Mouse (Mus musculus): Measurements from ENCODE around the gene Spaca3.
A peak's percentile ranks its signal among the peaks of the same experiment; 100 is the strongest.

Gene Spaca3

DNA sequence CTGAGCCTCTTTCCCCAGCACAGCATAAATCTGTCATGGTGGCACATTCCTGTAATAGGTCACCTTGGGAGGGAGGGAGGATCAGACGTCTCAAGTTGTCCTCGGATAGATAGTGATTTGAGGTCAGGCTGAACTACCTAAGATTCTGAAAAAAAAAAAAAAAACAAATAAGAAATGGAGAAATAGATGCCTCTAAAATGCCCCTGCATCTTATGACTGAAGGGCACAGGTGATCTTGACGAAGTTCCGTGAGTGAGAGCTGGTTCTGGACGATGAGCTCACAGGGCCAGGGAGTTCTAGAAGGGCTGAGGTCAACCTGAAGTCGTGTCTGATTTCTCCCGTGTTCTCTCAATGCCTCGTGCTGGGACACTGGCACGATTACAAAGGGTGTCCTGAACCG lies at the start of gene Spaca3:
Gene Spaca3 (plus strand): TSS at position 301 of the 400 bp plus-strand sequence.
- DNase-seq: no peak

- DNase-seq: no peak
These were observed 49.6 kb upstream of the Spaca3 start for GRCm38 (mm10) chr11:80808551-80809070.

- no peak for DNase-seq
These were observed 48.5 kb upstream of the Spaca3 start for GRCm38 (mm10) chr11:80809666-80809992.

GRCm38 (mm10) chr11:80809993-80810821 lies 48.0 kb upstream of the Spaca3 start, which contains the start of gene Tmem98:
TSS of gene Tmem98 (plus strand) at chr11:80810175.
- DNase-seq: peak; percentile 17

GRCm38 (mm10) chr11:80811156-80811555 lies 47.0 kb upstream of the Spaca3 start:
- DNase-seq: no peak

DNA sequence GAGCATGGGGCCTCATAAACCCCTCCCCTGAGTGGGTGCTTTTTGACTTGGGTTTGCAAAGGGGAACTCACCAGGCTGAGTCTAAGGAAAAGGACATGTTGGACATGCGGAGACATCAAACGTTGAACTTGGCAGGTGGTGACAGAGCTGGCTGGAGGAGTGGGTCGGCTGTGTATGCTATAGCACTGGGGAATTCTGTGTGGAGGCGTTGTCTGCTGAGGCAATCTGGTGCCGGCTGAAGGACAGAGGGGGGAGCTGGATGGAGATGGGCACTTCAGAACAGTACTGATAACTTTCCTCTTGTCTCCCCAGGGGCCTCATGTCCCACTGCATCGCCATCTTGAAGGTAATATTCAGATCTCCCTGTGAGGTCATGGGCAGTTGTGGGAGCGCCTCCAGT lies 42.8 kb upstream of the Spaca3 start:
- no peak for DNase-seq

DNA sequence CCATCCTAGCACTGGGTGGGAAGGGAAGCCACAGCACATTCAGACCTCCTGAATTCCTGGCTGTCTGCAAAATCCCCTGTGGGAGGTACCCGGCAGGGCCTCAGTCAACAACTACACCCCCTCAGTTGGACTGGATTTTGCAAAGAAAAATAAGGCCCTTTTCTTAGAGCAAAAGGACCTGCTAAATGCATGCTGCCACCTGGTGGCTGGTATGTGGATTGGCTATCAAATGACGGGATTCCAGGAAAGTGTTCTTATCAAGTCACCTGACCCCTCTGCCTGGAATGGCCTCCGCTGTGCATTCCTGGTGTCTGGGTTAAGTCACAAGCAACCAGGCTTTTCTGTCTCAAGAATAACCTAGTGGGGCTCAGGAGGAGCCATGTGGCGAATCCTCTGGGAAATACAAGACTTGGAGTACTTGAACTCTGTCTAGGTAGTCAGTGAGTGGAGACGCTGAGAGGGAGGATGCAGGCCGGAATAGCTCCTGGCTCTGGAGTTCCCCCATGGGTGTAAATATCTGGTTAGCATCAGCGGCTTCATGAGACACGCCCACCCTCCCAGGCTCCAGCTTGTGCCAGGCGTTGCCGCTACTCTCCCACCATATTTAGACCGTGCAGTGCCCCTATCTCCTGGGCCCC lies 40.0 kb upstream of the Spaca3 start:
- DNase-seq: peak; percentile 65

- no peak for DNase-seq
These were observed 38.1 kb upstream of the Spaca3 start for GRCm38 (mm10) chr11:80820085-80820484.

GRCm38 (mm10) chr11:80821296-80821695 lies 36.9 kb upstream of the Spaca3 start:
- DNase-seq: peak; percentile 54

- DNase-seq: no peak
These were observed 36.4 kb upstream of the Spaca3 start for GRCm38 (mm10) chr11:80821794-80822193.

- no peak for DNase-seq
These were observed 22.8 kb upstream of the Spaca3 start for GRCm38 (mm10) chr11:80835395-80835794.

GRCm38 (mm10) chr11:80835841-80836240 lies 22.3 kb upstream of the Spaca3 start:
- DNase-seq: no peak

- DNase-seq: no peak
These were observed 19.4 kb upstream of the Spaca3 start for GRCm38 (mm10) chr11:80838724-80839123.

GRCm38 (mm10) chr11:80843435-80843834 lies 14.7 kb upstream of the Spaca3 start:
- no peak for DNase-seq

DNA sequence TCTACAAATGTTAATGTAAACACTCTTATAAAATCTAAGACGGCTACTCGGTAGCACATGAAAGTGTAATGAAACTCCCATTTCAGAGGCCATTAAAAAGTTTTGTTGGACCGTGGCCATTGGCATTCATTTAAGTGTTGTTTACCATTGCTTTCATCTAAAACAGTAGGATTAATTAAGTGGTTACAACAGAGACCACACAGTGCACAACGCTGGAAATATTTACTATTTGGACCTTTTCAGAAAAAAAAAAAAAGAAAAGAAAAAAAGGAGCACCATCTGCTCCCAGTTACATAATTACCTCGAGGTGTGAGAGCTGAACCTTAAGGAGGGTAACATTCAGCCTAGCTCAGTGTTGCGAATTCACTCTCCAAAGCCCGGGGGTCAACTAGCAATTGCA lies 12.7 kb upstream of the Spaca3 start:
- no peak for DNase-seq

GRCm38 (mm10) chr11:80846115-80846514 lies 12.1 kb upstream of the Spaca3 start:
- no peak for DNase-seq

- DNase-seq: no peak
These were observed 10.0 kb upstream of the Spaca3 start for GRCm38 (mm10) chr11:80848131-80848530.

DNA sequence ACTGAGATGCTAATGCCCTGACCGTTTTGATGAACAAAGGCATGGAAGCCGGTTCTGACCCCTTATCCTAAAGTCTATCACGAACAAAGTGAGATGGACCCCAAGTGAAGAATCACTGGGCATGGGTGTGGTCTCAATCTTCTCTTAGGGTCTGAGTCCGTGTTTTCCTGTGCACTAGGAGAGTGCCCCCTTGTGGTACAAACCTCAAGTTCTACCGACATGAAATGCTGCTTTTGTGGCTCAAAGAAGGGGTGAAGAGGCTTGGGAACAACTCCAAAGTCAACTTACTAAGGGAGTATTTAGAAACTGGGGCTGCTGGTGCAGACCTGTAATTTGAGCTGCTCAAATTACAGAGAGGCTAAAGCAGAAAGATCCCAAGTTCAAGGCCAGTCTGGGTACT lies 6.3 kb upstream of the Spaca3 start:
- DNase-seq: no peak

DNA sequence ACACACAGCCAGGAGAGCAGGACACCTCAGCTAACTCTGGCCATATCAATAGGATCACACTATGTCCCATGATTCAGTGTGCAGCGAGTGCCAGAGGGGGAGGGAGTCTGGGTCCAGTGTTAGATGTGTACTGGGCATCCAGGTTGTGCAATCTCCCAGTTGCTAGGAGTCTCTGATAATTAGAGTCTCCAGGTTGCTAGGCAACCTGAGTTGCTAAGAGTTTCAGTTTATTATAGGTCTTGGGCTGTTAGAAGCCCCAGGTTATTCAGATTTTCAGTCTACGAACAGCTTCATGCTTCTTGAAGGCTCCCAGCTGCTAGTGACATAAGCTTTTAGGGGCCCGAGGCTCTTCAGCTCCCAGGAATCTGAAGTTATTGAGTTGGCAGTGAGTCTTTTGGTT lies 5.2 kb upstream of the Spaca3 start:
- no peak for DNase-seq

DNA sequence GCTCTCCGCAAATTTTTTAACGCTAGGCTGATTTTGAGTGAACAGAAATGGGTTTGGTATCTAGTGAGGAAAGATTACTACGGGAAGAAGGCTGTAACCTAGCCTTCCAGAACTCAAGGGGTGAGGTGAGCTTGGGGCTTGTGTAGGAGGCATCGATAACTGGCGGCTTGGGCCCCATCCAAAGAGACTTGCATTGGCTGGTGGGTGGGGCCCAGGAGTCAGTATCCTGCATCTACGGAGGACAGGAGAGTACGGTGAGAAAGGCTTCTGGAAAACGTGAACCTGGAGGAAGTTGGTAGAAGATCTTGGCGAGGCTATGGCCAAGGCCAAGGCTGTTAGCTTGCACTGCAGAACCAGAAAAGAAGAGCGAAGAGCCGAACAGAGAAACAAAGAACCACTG lies 3.7 kb upstream of the Spaca3 start:
- no peak for DNase-seq

- no peak for DNase-seq
These were observed 3.3 kb upstream of the Spaca3 start for GRCm38 (mm10) chr11:80854908-80855307.

DNA sequence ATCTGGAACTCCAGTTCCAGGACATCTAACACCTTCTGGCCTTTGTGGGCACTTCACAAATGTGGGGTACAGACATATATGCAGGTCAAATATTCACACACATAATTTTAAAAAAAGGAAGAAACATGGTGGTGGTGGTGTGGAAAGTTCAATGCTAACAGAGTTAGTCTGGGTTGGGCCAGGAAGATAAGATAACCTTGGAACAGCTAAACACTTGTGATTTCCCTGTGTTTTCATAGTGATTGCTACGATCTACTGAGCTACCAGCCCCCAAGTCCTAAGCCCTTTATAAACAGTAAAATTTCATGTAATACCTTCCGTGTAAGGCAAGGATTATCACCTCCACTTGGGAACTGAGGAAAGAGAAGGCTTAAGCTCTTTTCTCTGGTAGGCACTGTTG lies 1.3 kb upstream of the Spaca3 start:
- no peak for DNase-seq

DNA sequence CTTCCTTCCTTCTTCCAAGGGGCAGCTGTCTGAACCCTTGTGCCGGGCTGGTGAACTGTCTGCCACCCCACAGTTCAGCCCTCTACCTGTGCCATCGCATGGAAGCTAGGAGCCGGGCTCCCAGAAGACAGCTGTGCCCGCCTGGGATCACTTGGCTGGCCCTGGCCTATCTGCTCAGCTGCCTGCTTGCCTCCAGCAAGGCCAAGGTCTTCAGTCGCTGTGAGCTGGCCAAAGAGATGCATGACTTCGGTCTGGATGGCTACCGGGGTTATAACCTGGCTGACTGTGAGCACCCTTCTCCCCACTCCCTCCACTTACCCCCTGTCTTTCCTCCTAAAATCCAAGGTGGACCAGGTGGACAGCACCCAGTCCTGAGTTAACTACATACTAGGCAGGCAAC lies 4.8 kb downstream of the Spaca3 start:
- no peak for DNase-seq

GRCm38 (mm10) chr11:80868039-80868438 lies 9.9 kb downstream of the Spaca3 start:
- DNase-seq: no peak

Measured in right cerebral cortex, postnatal 4 days (tissue).